Mouse (Mus musculus) erythroid progenitor cell, adult 5-6 weeks (primary cell): ENCODE measurements around the gene Acbd3. TPM values are rescaled to one million over a fixed set of nuclear protein-coding genes. Genes with fewer than 3 reads are reported as not detected.

ENCODE experiments used
- ATAC-seq: replicated peaks from 2 replicates; pipeline ENCODE4 v1.8.0; 2016; ENCODE audit warnings: moderate number of reproducible peaks, mild to moderate bottlenecking, moderate TSS enrichment, inconsistent platforms; ENCODE audit not compliant: poor library complexity, low FRiP score, severe bottlenecking
- total RNA-seq, 2 experiments: library from RNA; stranded (forward) in 1 of 2; stranded (reverse) in 1 of 2; fragments of 150-400 nt in 1 of 2; fragments of 186-747, 209-891 nt in 1 of 2; gene quantifications; 2 replicates each; pipeline versions ENCODE4 v1.2.3 to v1.2.4; 2015 to 2017; ENCODE audit warnings: low replicate concordance in 2 of 2

Gene Acbd3
- total RNA-seq, 2 experiments from 2014 or later, result 18.9 to 22.2 TPM

DNA sequence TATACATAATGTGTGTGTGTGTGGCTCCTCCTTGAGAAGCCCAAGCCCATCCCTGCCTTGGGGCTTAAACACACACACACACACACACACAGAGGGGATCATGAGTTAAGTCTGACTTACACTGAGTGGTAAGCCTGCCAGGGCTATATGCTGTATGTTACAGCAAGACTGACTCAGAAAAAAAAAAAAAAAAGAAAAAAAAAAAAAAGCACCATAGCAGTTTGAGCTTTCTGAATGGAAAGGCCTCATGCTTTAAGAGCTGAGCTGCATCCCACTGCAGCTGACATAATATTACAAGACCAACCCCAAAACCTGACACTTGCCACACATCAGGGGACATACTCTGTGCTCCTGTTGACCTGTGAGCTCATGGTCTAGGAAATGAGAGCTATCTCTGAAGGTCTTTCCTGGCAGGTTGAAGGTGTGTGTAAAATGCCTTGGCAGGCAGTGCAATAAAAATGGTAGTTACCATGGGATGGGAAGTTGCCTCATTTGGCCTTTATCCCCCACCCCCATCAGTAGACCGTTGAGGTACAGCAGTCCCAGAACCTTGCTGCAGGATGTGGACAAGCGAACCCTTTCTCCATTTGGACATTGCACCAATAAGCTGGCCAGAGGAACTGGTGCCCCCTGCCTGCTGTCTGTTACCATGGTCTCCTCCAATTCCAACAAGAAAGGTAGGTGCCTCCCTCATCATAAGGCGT is 31.6 kb downstream of the Acbd3 start:
- ATAC-seq, result no peak

DNA sequence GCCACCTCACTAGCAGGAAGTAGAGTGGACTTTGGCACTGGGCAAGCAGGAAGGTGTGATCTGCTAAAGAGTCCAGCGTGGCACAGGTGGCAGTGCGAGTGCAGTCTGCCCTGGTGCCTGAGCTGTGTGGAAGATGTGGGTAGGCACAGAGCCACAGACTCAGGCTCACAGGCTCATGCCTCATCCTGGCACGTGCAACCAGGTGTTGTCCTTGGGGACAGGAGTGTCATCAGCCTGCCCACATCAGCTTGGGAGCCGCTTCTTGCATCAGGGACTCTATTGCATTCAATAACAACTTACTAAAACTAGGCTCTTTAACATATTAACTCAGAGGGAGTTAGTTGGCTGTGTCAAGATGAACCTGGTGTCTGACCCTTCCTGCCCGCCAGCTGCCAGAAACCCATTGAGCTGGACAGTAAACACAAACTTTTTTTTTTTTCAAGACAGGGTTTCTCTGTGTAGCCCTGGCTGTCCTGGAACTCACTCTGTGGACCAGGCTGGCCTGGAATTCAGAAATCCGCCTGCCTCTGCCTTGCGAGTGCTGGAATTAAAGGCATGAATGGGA is 32.2 kb downstream of the Acbd3 start:
- no peak for ATAC-seq

GRCm38 (mm10) chr1:180762180-180762579 is 36.3 kb downstream of the Acbd3 start:
- ATAC-seq, result no peak

DNA sequence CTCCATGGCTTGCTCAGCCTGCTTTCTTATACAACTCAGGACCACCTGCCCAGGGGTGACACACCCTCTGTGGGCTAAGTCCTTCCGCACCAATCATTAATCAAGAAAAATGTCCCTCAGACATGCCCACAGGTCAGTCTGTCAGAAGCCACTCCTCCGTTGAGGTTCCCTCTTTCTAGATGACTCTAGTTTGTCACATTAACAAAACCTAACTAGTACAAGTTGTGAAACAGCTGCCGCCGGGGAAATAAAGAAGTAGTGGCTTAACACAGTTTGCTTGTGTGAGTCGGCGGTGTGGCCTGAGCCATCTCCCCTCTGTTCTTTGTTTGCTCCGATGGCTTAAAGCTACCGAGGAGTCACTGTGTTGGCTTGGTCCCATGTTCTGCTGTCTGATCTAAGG is 36.8 kb downstream of the Acbd3 start:
- ATAC-seq, result no peak

DNA sequence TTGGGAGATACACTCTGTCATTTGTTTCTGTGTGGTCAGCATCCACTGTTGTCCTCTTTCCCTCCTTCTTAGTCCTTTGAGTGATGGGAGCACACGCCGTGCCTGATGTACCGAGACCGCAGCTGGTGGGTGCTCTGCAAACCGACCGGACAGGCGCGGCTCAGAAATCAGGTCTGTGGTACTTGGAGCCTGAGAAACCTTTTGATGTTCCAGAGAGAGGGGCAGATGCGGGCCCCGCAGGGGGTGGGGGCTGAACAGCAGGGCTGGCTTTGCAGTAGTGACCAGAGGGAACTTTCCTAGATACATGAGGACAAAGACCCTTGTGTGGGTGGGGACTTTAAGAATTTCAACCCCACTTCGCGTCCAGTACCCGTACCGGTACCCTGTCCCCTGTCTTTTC is 37.5 kb downstream of the Acbd3 start:
- ATAC-seq, result 0 out of 2 replicates have a peak, but pooled peaks have one; percentile 11

- peak; percentile 82 for ATAC-seq
Observed at GRCm38 (mm10) chr1:180763828-180764227, 38.0 kb downstream of the Acbd3 start.

DNA sequence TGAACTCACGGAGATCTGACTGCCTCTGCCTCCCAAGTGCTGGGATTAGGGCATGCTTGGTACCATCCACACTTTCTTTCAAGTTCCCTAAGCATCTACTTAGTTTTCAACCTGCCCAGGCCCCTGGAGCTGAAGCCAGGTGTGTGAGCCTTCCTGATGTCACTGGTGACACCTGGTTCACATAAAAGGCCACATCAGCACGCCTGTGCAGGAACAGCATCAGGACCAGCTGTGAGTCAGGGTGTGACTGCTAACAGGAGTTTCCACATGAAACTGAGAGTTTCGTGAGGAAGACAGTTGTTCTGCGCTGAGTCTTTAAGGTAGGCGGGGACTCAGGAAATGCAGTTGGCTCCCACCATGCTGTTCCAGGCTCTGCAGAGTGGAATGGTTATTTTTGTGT is 39.5 kb downstream of the Acbd3 start:
- no peak for ATAC-seq

GRCm38 (mm10) chr1:180766557-180766956 is 40.7 kb downstream of the Acbd3 start:
- ATAC-seq, result no peak

DNA sequence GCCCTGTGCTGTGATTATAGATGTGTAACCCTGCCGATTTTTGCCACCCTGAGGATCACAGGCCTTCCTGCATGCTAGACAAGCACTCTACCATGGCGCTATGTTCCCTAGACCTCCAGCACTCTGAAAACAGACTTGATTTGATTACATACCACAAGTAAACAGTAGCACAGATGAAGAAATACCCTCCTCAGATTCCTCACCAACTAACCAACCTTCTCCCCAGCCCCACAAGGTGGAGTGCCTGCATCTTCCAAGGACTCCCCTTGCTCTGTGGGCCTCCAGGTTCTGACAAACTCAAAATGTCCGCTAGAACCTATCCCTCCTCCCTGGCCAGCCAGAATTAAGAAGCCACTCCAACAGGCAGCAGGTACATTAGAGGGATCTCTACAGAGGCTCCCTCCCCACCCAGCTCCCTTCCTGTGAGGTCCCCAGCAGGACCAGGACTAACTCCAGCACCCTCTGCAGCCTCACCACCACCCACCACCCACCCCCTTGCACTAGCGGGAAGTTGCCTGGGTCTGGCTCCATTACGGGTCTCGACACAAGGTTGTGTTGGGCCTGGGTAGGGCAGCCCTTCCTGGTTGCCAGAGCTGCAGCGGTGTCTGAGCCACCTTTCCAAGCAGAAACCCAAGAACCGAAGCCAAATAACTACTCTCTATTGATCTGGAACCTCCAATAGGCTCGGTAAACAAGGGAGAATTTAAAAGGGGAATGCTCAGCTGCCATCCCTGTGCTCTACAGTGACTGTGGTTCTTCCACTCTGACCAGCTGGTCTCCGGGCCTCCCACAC is 41.9 kb downstream of the Acbd3 start:
- no peak for ATAC-seq

- ATAC-seq, result 0 out of 2 replicates have a peak, but pooled peaks have one; percentile 51
Observed at GRCm38 (mm10) chr1:180768334-180769168, 42.7 kb downstream of the Acbd3 start.

- ATAC-seq, result no peak
Observed at GRCm38 (mm10) chr1:180771306-180771705, 45.5 kb downstream of the Acbd3 start.

DNA sequence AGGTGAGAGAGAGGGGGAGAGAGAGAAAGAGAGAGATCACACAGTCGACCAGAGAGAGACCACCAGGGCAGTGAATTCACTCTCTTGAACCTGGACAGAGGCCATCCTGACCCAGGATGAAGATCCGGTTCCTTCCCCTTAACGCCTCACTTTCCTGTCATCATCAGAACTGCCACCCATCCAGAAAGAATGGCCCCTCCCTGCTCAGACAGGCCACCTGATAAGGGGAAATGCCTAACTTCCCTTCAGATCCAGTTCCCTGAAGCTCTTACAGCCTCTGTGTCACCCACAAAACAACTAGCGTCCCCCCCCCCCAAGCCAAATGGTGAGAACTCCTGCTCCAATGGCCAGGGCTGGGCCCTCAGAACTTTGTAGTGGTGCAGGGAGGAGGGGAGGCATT is 45.9 kb downstream of the Acbd3 start:
- no peak for ATAC-seq

- no peak for ATAC-seq
Observed at GRCm38 (mm10) chr1:180772291-180772690, 46.4 kb downstream of the Acbd3 start.

DNA sequence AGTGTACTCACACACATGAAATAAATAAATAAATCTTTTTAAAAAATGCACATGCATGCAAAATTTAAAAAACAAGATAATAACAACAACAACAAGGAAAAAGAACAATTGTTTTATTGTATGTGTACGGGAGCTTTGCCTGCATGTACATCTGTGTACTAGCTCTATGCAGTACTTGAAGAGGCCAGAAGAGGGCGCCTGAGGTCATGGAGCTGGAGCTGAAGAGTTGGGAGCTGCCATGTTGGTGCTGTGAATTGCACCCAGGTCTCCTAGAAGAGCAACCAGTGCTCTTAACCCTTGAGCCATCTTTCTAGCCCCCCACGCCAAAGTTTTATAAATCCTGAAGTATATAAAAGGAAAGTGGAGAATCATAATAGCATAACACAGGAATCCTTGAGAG is 48.8 kb downstream of the Acbd3 start:
- no peak for ATAC-seq

DNA sequence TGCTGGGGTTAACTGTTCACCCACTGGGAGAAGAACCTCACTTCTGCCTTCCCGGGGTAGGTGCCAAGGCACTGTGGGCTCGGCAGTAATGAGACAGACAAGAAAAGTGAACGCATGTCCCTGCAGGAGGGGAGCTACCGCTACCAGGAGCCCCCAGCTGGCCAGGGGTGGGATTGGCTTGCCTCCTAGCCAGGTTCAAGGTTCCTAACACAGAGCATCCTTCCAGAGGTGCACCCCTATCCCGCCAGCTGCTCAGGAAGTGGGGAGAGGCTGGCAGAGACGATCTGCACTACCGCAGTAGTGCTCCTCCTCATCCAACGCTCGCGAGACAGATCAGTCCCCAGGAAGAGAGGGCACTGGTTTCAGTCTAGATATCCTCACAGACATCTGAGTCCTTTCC is 49.5 kb downstream of the Acbd3 start:
- no peak for ATAC-seq

DNA sequence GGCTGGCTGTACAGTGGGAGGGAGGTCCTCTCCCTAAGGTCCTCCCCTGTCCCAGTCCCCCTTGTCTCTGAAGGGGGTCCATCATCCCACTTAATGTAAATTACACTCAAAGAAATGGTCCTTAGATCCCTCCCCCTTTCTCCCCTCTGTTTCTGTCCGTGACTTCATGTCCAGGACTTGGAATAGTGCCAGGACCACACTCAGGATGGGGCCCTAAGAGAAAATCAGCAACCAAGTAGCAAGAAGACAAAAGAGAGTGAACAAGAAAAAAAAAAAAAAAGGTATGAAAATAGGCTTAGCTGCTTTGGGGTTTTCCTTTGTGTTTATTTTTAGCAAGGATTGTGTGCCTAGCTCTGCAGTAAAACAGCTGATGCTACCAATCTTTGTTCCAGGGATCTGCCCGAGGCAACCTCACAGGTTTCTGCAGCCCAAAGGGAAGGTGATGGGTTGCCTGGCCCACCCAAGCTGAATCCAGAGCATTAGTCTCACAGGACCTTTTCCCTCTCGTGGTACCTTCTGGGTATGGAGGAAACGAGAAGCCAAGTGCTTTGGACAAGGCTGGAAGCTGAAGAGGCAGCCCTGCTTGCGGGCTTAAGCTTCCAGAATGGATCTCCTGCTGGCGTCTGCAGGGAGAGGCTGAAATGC is 50.1 kb downstream of the Acbd3 start:
- ATAC-seq, result no peak

DNA sequence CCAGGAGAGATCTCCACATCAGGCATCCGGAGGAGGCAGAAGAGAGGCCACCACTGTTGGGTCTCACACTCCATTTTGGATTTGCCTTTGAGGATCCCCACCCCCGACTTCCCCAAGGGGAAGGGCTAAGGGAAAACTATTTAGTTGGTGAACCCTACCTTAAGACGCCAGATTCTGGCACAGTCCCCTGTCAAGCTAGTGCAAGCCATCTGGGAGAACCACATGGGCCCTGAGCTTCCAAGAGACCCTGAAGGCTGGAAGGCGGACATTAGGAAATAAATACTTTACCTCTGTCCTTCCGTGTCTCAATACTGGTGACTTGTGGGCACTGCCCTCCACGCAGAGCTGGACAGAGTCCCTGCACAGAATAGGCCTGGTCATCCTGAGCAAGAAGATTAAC is 50.7 kb downstream of the Acbd3 start:
- ATAC-seq, result no peak

GRCm38 (mm10) chr1:180777289-180777659 is 51.4 kb downstream of the Acbd3 start:
- peak; percentile 2; the same call in 1 of the 2 replicates for ATAC-seq

GRCm38 (mm10) chr1:180777660-180778402 is 52.0 kb downstream of the Acbd3 start:
- ATAC-seq, result peak; percentile 91
